Mouse (Mus musculus): ENCODE measurements at regions not wholly inside any gene's neighbourhood (a gene's known extent, or its start where the extent isn't known, plus 50 kb on each side); places are given as distances from the start of the nearest gene placed in this dataset.
A peak's percentile ranks its signal among the peaks of the same experiment; 100 is the strongest.

DNA sequence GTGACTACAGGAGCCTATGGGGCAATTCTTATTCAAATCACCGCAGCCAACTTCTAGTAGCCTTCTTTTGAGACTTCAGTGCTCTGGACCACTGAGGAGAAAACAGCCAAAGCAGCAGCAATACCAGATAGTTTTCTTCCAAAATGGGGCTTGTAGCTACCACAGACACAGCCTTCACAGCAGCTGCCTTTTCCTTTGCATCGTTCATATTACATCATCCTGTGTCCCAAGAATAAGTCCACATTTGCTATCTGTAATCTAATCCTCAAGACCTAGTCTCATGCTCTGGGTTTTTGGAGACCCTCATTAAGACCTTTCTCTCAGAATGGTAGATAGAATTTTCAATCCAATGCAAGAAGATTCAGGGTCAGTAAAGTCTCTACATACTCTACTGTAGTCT, 258.2 kb upstream of the Rbms1 start:
- no peak overlapping the region for H3K4me3 ChIP-seq
- 0 out of 2 replicates have a peak, but pooled peaks cover 4% of the 10 kb centered on the region for H3K4me1 ChIP-seq (replicated peaks)
- no peak overlapping the region for H3K27ac ChIP-seq (ENCODE audit: poor library complexity, severe bottlenecking)
- no peaks in the 10 kb centered on the region for H3K36me3 ChIP-seq
- no peaks in the 10 kb centered on the region for H3K27me3 ChIP-seq (replicated peaks)
- ATAC-seq (ENCODE audit: insufficient number of reproducible peaks, low FRiP score), result no peak
- H3K9ac ChIP-seq, result no peak overlapping the region
- H3K9me3 ChIP-seq (replicated peaks), result no peaks in the 10 kb centered on the region
- no peak overlapping the region for H3K4me2 ChIP-seq
- WGBS, result 78% methylated on average over 2 of the region's 2 CpGs

DNA sequence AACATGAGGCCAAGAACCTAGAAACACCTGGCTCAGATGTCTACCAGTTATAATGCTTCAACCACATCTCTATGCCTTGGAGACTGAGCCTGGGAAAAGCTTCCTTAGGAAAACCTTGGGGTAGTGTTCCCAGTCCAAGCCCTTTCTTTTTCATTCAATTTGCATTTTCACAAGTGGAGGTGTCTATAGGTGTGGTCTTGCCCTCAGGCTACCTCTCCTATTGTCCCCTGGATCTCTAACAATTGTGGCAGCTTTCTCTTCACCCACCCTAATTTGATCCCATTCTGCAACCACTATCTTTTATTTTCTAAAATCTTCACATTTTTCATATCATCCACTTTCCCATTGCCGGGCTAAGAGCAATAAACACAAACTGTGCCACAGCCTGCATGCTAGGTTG, 251.0 kb upstream of the Rbms1 start:
- no peak overlapping the region for H3K27ac ChIP-seq (ENCODE audit: poor library complexity, severe bottlenecking)
- ATAC-seq (ENCODE audit: insufficient number of reproducible peaks, low FRiP score), result no peak
- no peaks in the 10 kb centered on the region for H3K4me1 ChIP-seq (replicated peaks)
- H3K4me3 ChIP-seq, result no peak overlapping the region
- H3K36me3 ChIP-seq, result no peaks in the 10 kb centered on the region
- no peak overlapping the region for H3K4me2 ChIP-seq
- H3K9me3 ChIP-seq (replicated peaks), result no peaks in the 10 kb centered on the region
- no peaks in the 10 kb centered on the region for H3K27me3 ChIP-seq (replicated peaks)
- H3K9ac ChIP-seq, result no peak overlapping the region
- 89% methylated on average over 1 of the region's 1 CpGs for whole genome bisulfite sequencing

DNA sequence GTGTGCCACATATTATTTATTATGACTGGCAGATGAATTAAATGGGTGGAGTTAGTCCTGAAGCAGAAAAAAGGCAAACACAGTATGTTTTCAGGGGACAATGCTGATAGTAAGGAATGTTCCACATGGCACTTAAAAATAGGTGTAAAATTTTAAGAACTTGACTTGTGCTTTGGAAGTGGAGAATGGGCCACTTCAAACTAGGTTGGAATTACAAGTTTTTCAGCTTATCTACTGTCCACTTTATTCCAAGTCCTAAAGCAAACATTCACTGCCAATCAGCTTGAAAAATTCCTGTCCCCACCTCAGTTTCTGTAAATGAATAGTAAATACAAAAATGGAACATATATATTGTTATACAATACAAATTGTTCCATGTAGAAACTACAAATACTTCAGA, 238.4 kb upstream of the Rbms1 start:
- H3K9me3 ChIP-seq (replicated peaks), result no peaks in the 10 kb centered on the region; the same call in 1 of the 2 replicates
- H3K36me3 ChIP-seq, result no peaks in the 10 kb centered on the region
- ATAC-seq (ENCODE audit: insufficient number of reproducible peaks, low FRiP score), result no peak

DNA sequence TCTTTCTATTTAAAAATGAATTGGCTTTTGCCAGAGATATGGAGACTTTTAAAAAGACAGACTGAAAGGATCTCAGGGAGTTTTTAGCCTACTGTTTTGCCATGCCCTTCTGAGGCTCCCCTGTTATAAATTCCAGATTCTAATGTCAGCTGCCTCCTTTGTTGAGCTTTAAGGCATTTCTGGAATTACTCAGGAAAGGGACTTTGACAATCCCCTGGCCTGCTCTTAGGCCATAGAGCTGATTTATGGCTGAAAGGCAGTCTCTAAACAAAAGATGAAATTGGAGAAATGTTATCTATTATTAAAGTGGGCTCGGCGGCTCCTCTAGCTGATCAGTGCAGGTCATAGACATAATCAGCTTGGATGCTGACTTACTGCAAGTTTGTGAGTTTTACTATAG, 231.0 kb upstream of the Rbms1 start:
- Histone ChIP-seq H3K4me1 (replicated peaks) (0 out of 2 replicates have a peak, but pooled peaks cover 5% of the 10 kb centered on the region), H3K27me3 (replicated peaks) (no peaks in the 10 kb centered on the region), H3K4me2 (no peak overlapping the region), H3K4me3 (no peak overlapping the region), H3K27ac (ENCODE audit: poor library complexity, severe bottlenecking) (no peak overlapping the region), H3K9ac (no peak overlapping the region), H3K9me3 (replicated peaks) (no peaks in the 10 kb centered on the region), H3K36me3 (no peaks in the 10 kb centered on the region)
- 48% methylated on average over 2 of the region's 2 CpGs for WGBS
- ATAC-seq (ENCODE audit: insufficient number of reproducible peaks, low FRiP score), result no peak

More for the DNA sequence above, 238.4 kb upstream of the Rbms1 start:
- Histone ChIP-seq H3K4me2 (no peak overlapping the region), H3K27ac (ENCODE audit: poor library complexity, severe bottlenecking) (no peak overlapping the region), H3K4me1 (replicated peaks) (peaks cover 14% of the 10 kb centered on the region; the same call in 1 of the 2 replicates), H3K9ac (no peak overlapping the region), H3K27me3 (replicated peaks) (no peaks in the 10 kb centered on the region), H3K4me3 (no peak overlapping the region)

DNA sequence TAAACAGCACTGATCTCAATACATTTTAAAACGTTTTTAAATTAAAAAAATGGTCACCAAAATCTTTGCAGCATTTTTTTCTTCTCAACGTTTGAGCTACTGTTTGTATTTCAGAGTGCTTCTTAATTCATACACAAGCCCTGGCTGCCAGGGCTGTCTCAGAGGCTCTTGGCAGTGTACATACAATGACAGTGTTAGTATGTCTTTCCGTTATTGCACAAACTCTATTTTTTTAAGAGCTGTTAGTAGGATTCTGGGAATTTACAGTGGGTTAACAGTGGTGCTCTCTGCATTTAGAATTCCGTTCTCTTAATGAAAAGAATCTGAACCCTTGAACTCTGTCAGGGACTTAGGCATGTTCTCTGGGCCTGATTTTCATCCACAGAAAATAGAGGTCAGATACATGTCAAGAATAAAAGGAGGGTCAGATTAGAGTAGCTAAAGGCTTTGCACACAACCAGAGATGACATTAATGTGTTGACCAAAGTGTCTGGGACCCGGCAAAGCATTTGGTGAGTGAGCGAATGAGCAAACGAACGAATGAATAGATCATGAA, 219.5 kb upstream of the Rbms1 start:
- H3K4me3 ChIP-seq, result no peak overlapping the region
- H3K9ac ChIP-seq, result no peak overlapping the region
- no peaks in the 10 kb centered on the region for H3K36me3 ChIP-seq
- no peaks in the 10 kb centered on the region for H3K9me3 ChIP-seq (replicated peaks)
- no peak overlapping the region for H3K27ac ChIP-seq (ENCODE audit: poor library complexity, severe bottlenecking)
- 63% methylated on average over 8 of the region's 8 CpGs for WGBS
- H3K4me2 ChIP-seq, result no peak overlapping the region
- no peak for ATAC-seq (ENCODE audit: insufficient number of reproducible peaks, low FRiP score)
- no peaks in the 10 kb centered on the region for H3K4me1 ChIP-seq (replicated peaks)
- H3K27me3 ChIP-seq (replicated peaks), result no peaks in the 10 kb centered on the region

DNA sequence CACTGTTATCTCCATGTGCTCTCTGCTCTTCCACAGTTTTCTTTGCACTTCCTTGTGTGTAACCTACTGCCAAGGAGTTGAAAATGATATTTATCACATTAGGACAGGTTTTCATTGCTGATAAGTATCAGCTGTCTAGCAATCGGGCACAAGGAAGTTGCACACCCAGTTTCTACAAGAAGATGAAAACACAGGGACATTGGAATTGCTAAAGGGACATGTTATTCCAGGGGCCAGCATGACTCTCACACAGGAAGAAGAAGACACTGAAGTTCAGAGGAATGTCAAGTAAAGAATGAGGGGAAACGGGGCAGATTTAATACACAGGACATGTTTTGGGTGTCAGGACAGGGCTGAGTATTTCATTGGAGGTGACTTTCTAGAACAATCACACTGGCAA, 214.8 kb upstream of the Rbms1 start:
- H3K4me3 ChIP-seq, result no peak overlapping the region
- no peaks in the 10 kb centered on the region for H3K9me3 ChIP-seq (replicated peaks)
- H3K36me3 ChIP-seq, result no peaks in the 10 kb centered on the region
- H3K9ac ChIP-seq, result no peak overlapping the region
- no peaks in the 10 kb centered on the region for H3K4me1 ChIP-seq (replicated peaks)
- no peak overlapping the region for H3K4me2 ChIP-seq
- no peak for ATAC-seq (ENCODE audit: insufficient number of reproducible peaks, low FRiP score)
- H3K27me3 ChIP-seq (replicated peaks), result no peaks in the 10 kb centered on the region
- WGBS, result 59% methylated on average over 2 of the region's 2 CpGs
- H3K27ac ChIP-seq (ENCODE audit: poor library complexity, severe bottlenecking), result no peak overlapping the region

DNA sequence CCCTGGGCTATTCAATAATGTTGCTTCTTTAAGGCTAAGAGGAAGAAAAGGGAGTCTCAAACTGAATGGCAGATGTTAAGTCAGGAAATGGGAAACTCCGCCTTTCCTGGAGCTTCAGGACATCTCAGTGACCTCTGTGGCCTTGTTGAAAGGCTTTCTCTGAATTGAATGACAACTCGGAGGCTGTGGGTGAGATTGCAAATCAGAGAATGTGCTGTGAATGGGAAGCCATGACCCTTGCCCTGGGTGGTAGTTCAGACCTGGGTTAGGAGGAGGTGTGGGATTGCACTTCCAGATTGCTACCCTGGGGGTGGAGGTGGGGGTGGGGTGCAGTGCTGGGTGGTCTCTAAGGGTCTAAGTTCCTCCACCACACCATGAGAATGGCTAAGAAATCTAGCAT, 213.8 kb upstream of the Rbms1 start:
- 17% methylated on average over 2 of the region's 2 CpGs for WGBS
- no peak overlapping the region for H3K4me3 ChIP-seq
- H3K36me3 ChIP-seq, result no peaks in the 10 kb centered on the region
- no peak for ATAC-seq (ENCODE audit: insufficient number of reproducible peaks, low FRiP score)
- H3K9me3 ChIP-seq (replicated peaks), result no peaks in the 10 kb centered on the region
- no peak overlapping the region for H3K9ac ChIP-seq
- H3K4me2 ChIP-seq, result no peak overlapping the region
- no peaks in the 10 kb centered on the region for H3K27me3 ChIP-seq (replicated peaks)
- H3K27ac ChIP-seq (ENCODE audit: poor library complexity, severe bottlenecking), result no peak overlapping the region
- no peaks in the 10 kb centered on the region for H3K4me1 ChIP-seq (replicated peaks)

DNA sequence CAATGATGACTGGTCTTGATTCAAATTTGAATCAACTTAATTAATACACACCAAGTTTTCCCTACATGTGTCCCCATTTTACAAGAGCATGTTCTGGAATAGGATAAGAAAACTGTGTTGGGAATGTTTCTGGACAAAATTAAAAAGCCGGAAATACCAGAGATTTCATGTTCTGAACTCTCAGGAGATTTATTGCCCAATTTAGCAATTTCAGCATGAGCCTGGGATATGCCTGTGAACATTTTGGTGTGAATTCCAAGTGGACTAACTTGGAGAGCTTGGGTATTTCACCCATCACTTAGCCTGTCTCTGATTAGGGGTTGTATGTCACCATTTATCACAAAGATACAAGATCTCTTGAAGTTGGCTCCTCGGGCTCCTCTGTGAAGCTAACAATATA, 210.6 kb upstream of the Rbms1 start:
- WGBS, result 50% methylated on average over 2 of the region's 2 CpGs
- ATAC-seq (ENCODE audit: insufficient number of reproducible peaks, low FRiP score), result no peak
- no peaks in the 10 kb centered on the region for H3K36me3 ChIP-seq
- no peak overlapping the region for H3K27ac ChIP-seq (ENCODE audit: poor library complexity, severe bottlenecking)
- H3K27me3 ChIP-seq (replicated peaks), result no peaks in the 10 kb centered on the region
- peaks cover 4% of the 10 kb centered on the region; the same call in 1 of the 2 replicates for H3K4me1 ChIP-seq (replicated peaks)
- no peak overlapping the region for H3K9ac ChIP-seq
- H3K4me3 ChIP-seq, result no peak overlapping the region
- no peak overlapping the region for H3K4me2 ChIP-seq
- H3K9me3 ChIP-seq (replicated peaks), result no peaks in the 10 kb centered on the region

DNA sequence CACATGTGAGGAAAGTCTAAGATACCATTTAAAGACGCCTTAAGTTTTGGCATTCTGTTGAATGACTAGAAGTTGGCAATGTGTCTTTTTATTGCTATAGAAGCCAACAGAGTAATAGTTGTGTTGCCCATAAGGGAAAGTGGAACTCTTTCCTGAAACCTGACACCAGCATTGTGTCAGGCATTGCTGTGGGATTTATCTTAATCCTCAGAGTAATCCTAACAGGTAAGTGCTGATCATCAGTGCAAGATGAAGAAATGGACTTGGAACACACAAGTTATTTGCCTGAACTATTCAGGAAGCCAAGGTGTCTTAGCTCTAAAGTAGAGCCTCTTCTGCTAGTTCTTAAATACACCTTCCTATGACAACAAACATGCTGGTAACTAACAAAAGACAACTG, 198.3 kb upstream of the Rbms1 start:
- Histone ChIP-seq H3K9ac (no peak overlapping the region), H3K27me3 (replicated peaks) (no peaks in the 10 kb centered on the region), H3K4me1 (replicated peaks) (peaks cover 4% of the 10 kb centered on the region), H3K27ac (ENCODE audit: poor library complexity, severe bottlenecking) (no peak overlapping the region), H3K4me3 (no peak overlapping the region), H3K36me3 (no peaks in the 10 kb centered on the region), H3K4me2 (no peak overlapping the region), H3K9me3 (replicated peaks) (no peaks in the 10 kb centered on the region)
- no peak for ATAC-seq (ENCODE audit: insufficient number of reproducible peaks, low FRiP score)
- WGBS, result 85% methylated on average over 1 of the region's 1 CpGs

DNA sequence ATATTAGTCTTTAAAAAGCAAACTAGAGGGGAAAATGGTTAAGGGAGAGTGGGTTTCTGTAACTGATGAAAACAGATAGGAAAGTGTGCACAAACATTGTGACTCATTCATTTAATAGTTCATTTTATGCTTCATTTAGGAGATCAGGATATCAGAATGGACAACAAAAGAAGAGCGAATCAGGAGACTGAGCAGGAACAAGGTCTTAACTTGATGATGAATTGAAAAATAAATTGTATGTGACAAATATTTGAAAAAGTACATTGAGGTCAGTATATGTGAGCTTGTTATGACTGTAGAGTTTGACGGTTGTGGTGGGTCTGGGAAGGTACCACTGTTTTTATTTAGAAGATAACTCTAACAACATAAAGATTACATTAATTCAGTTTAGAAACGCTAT, 196.8 kb upstream of the Rbms1 start:
- ATAC-seq (ENCODE audit: insufficient number of reproducible peaks, low FRiP score), result no peak
- 73% methylated on average over 3 of the region's 3 CpGs for whole genome bisulfite sequencing
- Histone ChIP-seq H3K27me3 (replicated peaks) (no peaks in the 10 kb centered on the region), H3K4me1 (replicated peaks) (peaks cover 4% of the 10 kb centered on the region), H3K27ac (ENCODE audit: poor library complexity, severe bottlenecking) (no peak overlapping the region), H3K9ac (no peak overlapping the region), H3K4me3 (no peak overlapping the region), H3K4me2 (no peak overlapping the region), H3K36me3 (no peaks in the 10 kb centered on the region), H3K9me3 (replicated peaks) (no peaks in the 10 kb centered on the region)

DNA sequence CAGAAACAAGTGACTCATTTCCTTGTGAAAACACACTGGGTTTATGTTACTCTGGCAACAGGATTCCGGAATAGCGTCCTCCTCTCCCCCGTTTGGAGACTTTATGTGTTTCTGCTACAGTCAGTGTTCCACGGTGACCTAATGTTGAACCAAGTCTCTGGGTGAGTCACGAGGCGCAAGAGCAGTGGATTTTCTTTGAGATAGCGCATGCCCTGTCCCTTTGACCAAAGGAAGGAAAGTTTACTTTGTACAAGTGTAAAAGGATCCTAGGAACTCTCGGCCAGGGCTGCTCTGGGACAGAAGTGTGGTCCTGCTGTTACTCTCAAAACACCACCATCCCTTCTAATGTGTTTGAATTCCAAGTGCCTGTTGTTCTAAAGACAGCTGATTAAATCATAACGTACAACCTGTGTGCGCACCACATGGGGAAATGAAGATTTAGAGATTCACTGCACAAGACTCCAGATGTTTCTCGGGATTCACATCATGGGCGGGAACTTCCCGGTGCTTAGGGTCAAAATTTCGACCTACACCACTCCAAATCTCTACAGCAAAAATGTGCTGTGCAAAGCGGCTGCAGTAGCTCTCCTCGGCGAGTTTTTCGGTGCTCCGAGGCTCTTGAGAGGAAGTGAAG, 176.1 kb upstream of the Rbms1 start:
- peak overlapping the region; percentile 73 for H3K27ac ChIP-seq (ENCODE audit: poor library complexity, severe bottlenecking)
- H3K4me3 ChIP-seq, result 0 out of 2 replicates have a peak overlapping the region, but pooled peaks have one; percentile 4
- ATAC-seq (ENCODE audit: insufficient number of reproducible peaks, low FRiP score), result peak; percentile 82
- no peaks in the 10 kb centered on the region for H3K9me3 ChIP-seq (replicated peaks)
- no peaks in the 10 kb centered on the region for H3K36me3 ChIP-seq
- no peaks in the 10 kb centered on the region for H3K27me3 ChIP-seq (replicated peaks)
- 28% methylated on average over 19 of the region's 19 CpGs for WGBS
- H3K4me2 ChIP-seq, result peak overlapping the region; percentile 51
- peaks cover 30% of the 10 kb centered on the region for H3K4me1 ChIP-seq (replicated peaks)
- H3K9ac ChIP-seq, result 0 out of 2 replicates have a peak overlapping the region, but pooled peaks have one; percentile 5

DNA sequence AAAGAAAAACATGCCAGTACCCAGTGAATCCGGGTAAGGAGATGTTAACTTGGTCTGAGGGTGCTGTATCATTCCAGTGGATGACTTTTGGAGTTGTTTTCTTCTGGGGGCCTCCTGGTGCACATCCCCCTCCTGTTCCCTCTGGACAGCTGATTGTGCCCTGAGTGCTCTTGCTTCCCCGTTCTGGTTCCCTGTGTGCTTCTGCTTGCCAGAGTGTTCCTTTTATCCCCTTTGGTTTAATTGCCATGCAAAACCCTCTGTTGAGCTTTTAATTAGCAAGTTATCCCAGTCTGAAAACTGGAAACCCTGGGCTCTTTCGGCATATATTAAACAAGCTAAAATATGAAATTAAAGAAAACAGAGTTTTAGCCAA, 175.6 kb upstream of the Rbms1 start:
- 23% methylated on average over 3 of the region's 3 CpGs for WGBS
- Histone ChIP-seq H3K27me3 (replicated peaks) (no peaks in the 10 kb centered on the region), H3K4me1 (replicated peaks) (peaks cover 30% of the 10 kb centered on the region), H3K36me3 (no peaks in the 10 kb centered on the region), H3K27ac (ENCODE audit: poor library complexity, severe bottlenecking) (peak overlapping the region; percentile 74), H3K9me3 (replicated peaks) (no peaks in the 10 kb centered on the region), H3K4me2 (peak overlapping the region; percentile 51), H3K4me3 (no peak overlapping the region), H3K9ac (no peak overlapping the region)
- peak; percentile 70; the same call in 1 of the 2 replicates for ATAC-seq (ENCODE audit: insufficient number of reproducible peaks, low FRiP score)
